Mouse (Mus musculus) bone marrow macrophage, adult 2 months (primary cell): ENCODE measurements around the gene Rpl3.

Experiments
- CTCF ChIP-seq: IDR thresholded peaks from 2 replicates; pipeline ENCODE4 v1.5.1; 2012; ENCODE audit warnings: low read depth, mild to moderate bottlenecking, low read length, moderate library complexity
- POLR2A ChIP-seq: IDR thresholded peaks from 2 replicates; pipeline ENCODE4 v1.6.1; 2012; ENCODE audit warnings: mild to moderate bottlenecking, low read depth, low read length, borderline replicate concordance

- TF ChIP-seq POLR2A: no peak
- no peak for TF ChIP-seq CTCF
These were observed 42.2 kb upstream of the Rpl3 start for GRCm38 (mm10) chr15:80133682-80134449.
